In genomic region chr6:116912161-116912560, GRCm38 (mm10) we compare ENCODE assay signal across 27 mouse cellular contexts.
"Had no signal": no experiment of that assay in that cellular context is flagged by ENCODE, and none has a peak within 500 bp of the region (broad histone marks: within the 10 kb centered on the region; RNA-seq: fewer than 3 reads in every experiment).

No protein-coding gene starts in this region.

- H3K4me1 ChIP-seq: embryonic facial prominence, embryonic 12.5 days; forebrain, embryonic 10.5 days; forebrain, embryonic 12.5 days; forebrain, embryonic 13.5 days; forebrain, embryonic 15.5 days had no signal

- H3K36me3 ChIP-seq: embryonic facial prominence, embryonic 10.5 days; embryonic facial prominence, embryonic 12.5 days; embryonic facial prominence, embryonic 13.5 days; embryonic facial prominence, embryonic 15.5 days; forebrain, embryonic 10.5 days; forebrain, embryonic 12.5 days; forebrain, embryonic 15.5 days had no signal

- H3K4me2 ChIP-seq: embryonic facial prominence, embryonic 12.5 days; embryonic facial prominence, embryonic 13.5 days; embryonic facial prominence, embryonic 15.5 days; forebrain, embryonic 12.5 days; forebrain, embryonic 13.5 days; forebrain, embryonic 15.5 days had no signal

- H3K9ac ChIP-seq: embryonic facial prominence, embryonic 12.5 days; embryonic facial prominence, embryonic 13.5 days; embryonic facial prominence, embryonic 15.5 days; forebrain, embryonic 12.5 days; forebrain, embryonic 13.5 days; forebrain, embryonic 15.5 days; forebrain, postnatal 0 days had no signal

- H3K27me3 ChIP-seq: embryonic facial prominence, embryonic 12.5 days; embryonic facial prominence, embryonic 13.5 days; embryonic facial prominence, embryonic 15.5 days; forebrain, embryonic 12.5 days; forebrain, embryonic 13.5 days; forebrain, embryonic 15.5 days had no signal

- H3K9me3 ChIP-seq: embryonic facial prominence, embryonic 10.5 days; embryonic facial prominence, embryonic 12.5 days; embryonic facial prominence, embryonic 13.5 days; embryonic facial prominence, embryonic 15.5 days; forebrain, embryonic 10.5 days; forebrain, embryonic 12.5 days; forebrain, embryonic 13.5 days; forebrain, embryonic 15.5 days had no signal

- DNase-seq: cerebellum, adult 9-10 months; cerebellum, adult 9-11 months; cerebellum, postnatal 10 days; cerebellum, postnatal 14 days; cerebellum, postnatal 25 days; cerebellum, postnatal 36 days; embryo, embryonic 11 days; forebrain, postnatal 0 days; gastrocnemius, adult 2 months; gastrocnemius, postnatal 10 days; gastrocnemius, postnatal 14 days; gastrocnemius, postnatal 25 days; gastrocnemius, postnatal 36 days; heart, adult 11 months; heart, adult 18-20 months; heart, adult 2 months had no signal

- H3K27ac ChIP-seq: embryonic facial prominence, embryonic 10.5 days; embryonic facial prominence, embryonic 12.5 days; embryonic facial prominence, embryonic 13.5 days; embryonic facial prominence, embryonic 15.5 days; forebrain, embryonic 10.5 days; forebrain, embryonic 12.5 days; forebrain, embryonic 13.5 days; forebrain, embryonic 15.5 days; gastrocnemius, adult 2 months; heart, adult 2 months had no signal

- ATAC-seq: forebrain, embryonic 13.5 days; forebrain, embryonic 14.5 days; forebrain, embryonic 15.5 days; forebrain, embryonic 16.5 days; forebrain, postnatal 0 days had no signal

- H3K4me3 ChIP-seq: embryonic facial prominence, embryonic 10.5 days; embryonic facial prominence, embryonic 12.5 days; embryonic facial prominence, embryonic 13.5 days; embryonic facial prominence, embryonic 15.5 days; erythroblast, embryonic 14.5 days; forebrain, embryonic 10.5 days; forebrain, embryonic 12.5 days; forebrain, embryonic 13.5 days; forebrain, embryonic 15.5 days; gastrocnemius, adult 2 months; heart, adult 2 months had no signal
